Mouse (Mus musculus) CH12.LX (cell line): Measurements from ENCODE around the gene Nf1. TPM values are rescaled to one million over a fixed set of nuclear protein-coding genes. Genes with fewer than 3 reads are reported as not detected.

Experiments
- DNase-seq: peaks from one replicate; pipeline ENCODE4 v3.0.0-alpha.2; 2013; ENCODE audit errors: extremely low read depth
- H3K27ac ChIP-seq: 2 replicates; pipeline ENCODE4 v1.5.1; 2012; ENCODE audit warnings: low read depth, mild to moderate bottlenecking, control low read depth, moderate library complexity; ENCODE audit not compliant: insufficient read depth
- H3K27me3 ChIP-seq: replicated peaks from 2 replicates; pipeline ENCODE3; 2012; ENCODE audit warnings: inconsistent platforms
- H3K36me3 ChIP-seq, 2 experiments: replicated peaks in 1 of 2; 2 replicates each; pipeline versions ENCODE3 to v1.6.1; 2012; ENCODE audit warnings: inconsistent platforms in 1 of 2, low read length in 1 of 2, mild to moderate bottlenecking in 1 of 2, mixed read lengths in 1 of 2, moderate library complexity in 1 of 2; ENCODE audit not compliant: control insufficient read depth in 1 of 2, insufficient read depth in 1 of 2
- H3K4me1 ChIP-seq, 2 experiments: 2 replicates each; pipeline ENCODE4 v1.6.1; 2012; ENCODE audit warnings: inconsistent platforms in 1 of 2, moderate library complexity in 1 of 2; ENCODE audit not compliant: insufficient read depth in 2 of 2, control insufficient read depth in 1 of 2
- H3K4me2 ChIP-seq: 2 replicates; pipeline ENCODE4 v1.6.1; 2012; ENCODE audit warnings: low read depth, mild to moderate bottlenecking, control low read depth; ENCODE audit not compliant: poor library complexity, insufficient read depth, severe bottlenecking
- H3K4me3 ChIP-seq, 3 experiments: fragments of 150-350 bp in 1 of 3; sonication (generic) in 1 of 3; replicated peaks in 1 of 3; 2 replicates each; pipeline versions ENCODE3 to v1.5.1; 2011 to 2012; ENCODE audit warnings: low read depth in 2 of 3, low read length in 2 of 3, mild to moderate bottlenecking in 2 of 3, moderate library complexity in 2 of 3, control low read depth in 1 of 3, improper control_type of control experiment in 1 of 3, inconsistent platforms in 1 of 3, mixed read lengths in 1 of 3; ENCODE audit not compliant: poor library complexity in 1 of 3
- H3K79me2 ChIP-seq: replicated peaks from 2 replicates; pipeline ENCODE4 v1.6.1; 2012; ENCODE audit warnings: mild to moderate bottlenecking, moderate library complexity; ENCODE audit not compliant: control insufficient read depth, poor library complexity, insufficient read depth, severe bottlenecking; ENCODE audit errors: extremely low read depth
- H3K9ac ChIP-seq: 2 replicates; pipeline ENCODE4 v1.6.1; 2012; ENCODE audit warnings: low read depth, mild to moderate bottlenecking, control low read depth, moderate library complexity; ENCODE audit not compliant: insufficient read depth
- H3K9me3 ChIP-seq: replicated peaks from 2 replicates; pipeline ENCODE3; 2012; ENCODE audit warnings: low read length, inconsistent platforms, mixed read lengths
- BHLHE40 ChIP-seq: IDR thresholded peaks from 2 replicates; pipeline ENCODE4 v1.6.1; 2011; ENCODE audit warnings: mild to moderate bottlenecking, low read depth, low read length, improper control_type of control experiment
- E2F4 ChIP-seq: IDR thresholded peaks from 2 replicates; pipeline ENCODE4 v1.6.1; 2011; ENCODE audit warnings: low read depth, low read length, improper control_type of control experiment; ENCODE audit not compliant: insufficient replicate concordance
- ELF1 ChIP-seq: IDR thresholded peaks from 2 replicates; pipeline ENCODE4 v1.6.1; 2014; ENCODE audit warnings: low read depth, mild to moderate bottlenecking, inconsistent platforms, low read length, improper control_type of control experiment
- EP300 ChIP-seq: IDR thresholded peaks from 2 replicates; pipeline ENCODE4 v1.6.1; 2011; ENCODE audit warnings: low read length, improper control_type of control experiment
- ETS1 ChIP-seq: conservative IDR thresholded peaks from 2 replicates; pipeline ENCODE4 v1.6.1; 2012; ENCODE audit warnings: low read depth, mild to moderate bottlenecking, inconsistent platforms, low read length, improper control_type of control experiment, moderate library complexity
- IRF4 ChIP-seq: IDR thresholded peaks from 2 replicates; pipeline ENCODE4 v1.6.1; 2014; ENCODE audit warnings: low read depth, mild to moderate bottlenecking, inconsistent platforms, low read length, improper control_type of control experiment
- MAFK ChIP-seq: IDR thresholded peaks from 2 replicates; pipeline ENCODE4 v1.6.1; 2011; ENCODE audit warnings: low read length, improper control_type of control experiment; ENCODE audit not compliant: insufficient replicate concordance
- MAX ChIP-seq: IDR thresholded peaks from 2 replicates; pipeline ENCODE4 v1.6.1; 2011; ENCODE audit warnings: low read length, improper control_type of control experiment
- MYC ChIP-seq: IDR thresholded peaks from 2 replicates; pipeline ENCODE4 v1.6.1; 2011; ENCODE audit warnings: low read depth, mild to moderate bottlenecking, improper control_type of control experiment, low read length
- PAX5 ChIP-seq: IDR thresholded peaks from 2 replicates; pipeline ENCODE4 v1.6.1; 2012; ENCODE audit warnings: low read length, inconsistent platforms, mixed read lengths
- POLR2AphosphoS2 ChIP-seq: IDR thresholded peaks from 2 replicates; pipeline ENCODE4 v1.6.1; 2011; ENCODE audit warnings: low read depth, low read length, improper control_type of control experiment
- RAD21 ChIP-seq: IDR thresholded peaks from 2 replicates; pipeline ENCODE4 v1.6.1; 2011; ENCODE audit warnings: low read depth, mild to moderate bottlenecking, low read length, improper control_type of control experiment, moderate library complexity
- RCOR1 ChIP-seq: conservative IDR thresholded peaks from 2 replicates; pipeline ENCODE4 v1.6.1; 2012; ENCODE audit warnings: low read depth, mild to moderate bottlenecking, inconsistent platforms, low read length, improper control_type of control experiment
- TCF12 ChIP-seq: IDR thresholded peaks from 2 replicates; pipeline ENCODE4 v1.6.1; 2014; ENCODE audit warnings: low read depth, mild to moderate bottlenecking, inconsistent platforms, low read length, improper control_type of control experiment
- USF2 ChIP-seq: conservative IDR thresholded peaks from 2 replicates; pipeline ENCODE4 v1.6.1; 2011; ENCODE audit warnings: low read depth, low read length, improper control_type of control experiment
- ZKSCAN1 ChIP-seq: IDR thresholded peaks from 2 replicates; pipeline ENCODE4 v1.6.1; 2012; ENCODE audit warnings: low read depth, inconsistent platforms, low read length, improper control_type of control experiment, borderline replicate concordance
- ZNF384 ChIP-seq: IDR thresholded peaks from 2 replicates; pipeline ENCODE4 v1.6.1; 2012; ENCODE audit warnings: low read depth, low read length, improper control_type of control experiment, inconsistent platforms
- dilution Hi-C: fragments of 300-500 bp; cut with MboI; formaldehyde crosslinking; loops from 2 replicates; pipeline ENCODE4 v1.14.3; 2020; ENCODE audit warnings: low sequenced_read_pairs; ENCODE audit not compliant: extremely low pct_unique_long_range_greater_than_20kb, extremely low pct_ligation_motif_present
- in situ Hi-C: fragments of 300-500 bp; cut with MboI; formaldehyde crosslinking; loops from 3 replicates; pipeline ENCODE4 v1.14.3; 2019; ENCODE audit warnings: low sequenced_read_pairs, low pct_ligation_motif_present, low pct_unique_long_range_greater_than_20kb, mixed read lengths
- polyA plus RNA-seq: library from polyadenylated mRNA; unstranded; fragments of >175 nt; gene quantifications from 2 replicates; pipeline ENCODE4 v1.2.1, GENCODE M21; 2012; ENCODE audit warnings: low read depth; ENCODE audit not compliant: insufficient read length
- total RNA-seq, 2 experiments: library from RNA; depleted of rRNA; stranded (reverse); fragments of 300-350 nt in 1 of 2; fragments of >200 nt in 1 of 2; gene quantifications; 2 replicates each; pipeline ENCODE4 v1.2.3; 2012 to 2014

Nf1 gene
- total and polyA plus RNA-seq, 3 experiments, result 7.3 to 19.5 (median 12.4) TPM

DNA sequence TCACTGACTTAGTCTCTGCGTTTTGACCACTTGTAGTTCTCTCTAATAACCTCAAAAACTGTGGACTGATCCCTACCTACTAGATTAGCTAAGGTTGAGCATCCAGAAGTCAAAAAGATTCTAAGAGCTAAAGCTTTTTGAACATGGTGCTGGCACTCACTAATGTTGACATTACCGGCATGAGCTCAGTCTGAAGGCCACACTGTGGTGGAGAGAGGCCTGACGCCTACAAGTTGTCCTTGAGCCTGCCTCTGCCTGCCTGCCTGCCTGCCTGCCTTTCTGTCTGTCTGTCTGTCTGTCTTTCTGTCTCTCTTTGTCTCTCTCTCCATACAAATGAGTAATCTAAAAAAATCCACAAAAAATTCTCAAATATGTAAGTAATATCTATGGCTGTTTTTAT is 118.4 kb downstream of the Nf1 start:
- Histone ChIP-seq H3K9ac (no peak overlapping the region), H3K9me3 (no peaks in the 10 kb centered on the region), H3K27ac (no peak overlapping the region), H3K79me2 (no peaks in the 10 kb centered on the region), H3K27me3 (no peaks in the 10 kb centered on the region), H3K36me3 (peaks cover 18 to 59% of the 10 kb centered on the region in 2 experiments), H3K4me1 (peaks cover 0 to 8% of the 10 kb centered on the region in 2 experiments; a peak in 1 of 4 replicates), H3K4me3 (no peak overlapping the region), H3K4me2 (no peak overlapping the region)
- DNase-seq, result no peak
- no peak for TF ChIP-seq ETS1
- TF ChIP-seq BHLHE40, result no peak
- no peak for TF ChIP-seq ELF1
- TF ChIP-seq EP300, result no peak
- no peak for TF ChIP-seq RCOR1
- no peak for TF ChIP-seq USF2
- TF ChIP-seq TCF12, result no peak
- TF ChIP-seq IRF4, result no peak
- no peak for TF ChIP-seq RAD21
- TF ChIP-seq E2F4, result no peak
- no peak for TF ChIP-seq PAX5
- no peak for TF ChIP-seq MAFK
- no peak for TF ChIP-seq MAX
- TF ChIP-seq MYC, result no peak
- TF ChIP-seq POLR2AphosphoS2, result no peak
- dilution Hi-C loops (no loop called here), in situ Hi-C loops (no loop called here)

DNA sequence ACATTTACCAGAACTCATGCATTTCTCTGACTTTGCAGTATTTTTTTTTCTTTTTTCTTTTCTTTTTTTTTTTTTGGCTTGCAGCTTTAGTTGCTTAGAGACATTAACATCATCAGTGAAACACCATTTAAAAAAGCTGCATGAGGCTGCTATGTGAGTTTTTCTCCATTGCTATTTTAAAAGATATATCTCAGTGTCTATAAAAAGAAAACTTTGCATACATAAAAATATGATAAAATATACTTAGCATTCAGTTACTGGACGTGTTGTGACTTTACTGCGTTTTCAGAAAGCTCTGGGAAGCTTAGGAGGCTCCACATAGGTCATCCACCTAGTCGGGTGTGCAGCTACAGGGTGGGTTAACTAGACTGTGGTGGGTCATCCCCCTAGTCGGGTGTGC is 120.4 kb downstream of the Nf1 start:
- H3K4me2 ChIP-seq, result no peak overlapping the region
- H3K36me3 ChIP-seq, result peaks cover 11 to 56% of the 10 kb centered on the region in 2 experiments
- H3K9me3 ChIP-seq, result no peaks in the 10 kb centered on the region
- H3K4me1 ChIP-seq, result peaks cover 0 to 8% of the 10 kb centered on the region in 2 experiments; a peak in 1 of 4 replicates
- H3K27me3 ChIP-seq, result no peaks in the 10 kb centered on the region
- no peaks in the 10 kb centered on the region for H3K79me2 ChIP-seq
- TF ChIP-seq ZNF384 (0 out of 2 replicates have a peak, but pooled peaks have one; percentile 18), ZKSCAN1 (no peak)
- H3K27ac ChIP-seq, result no peak overlapping the region
- dilution Hi-C loops (no loop called here), in situ Hi-C loops (no loop called here)
- no peak for DNase-seq
- no peak overlapping the region for H3K9ac ChIP-seq
- H3K4me3 ChIP-seq, result no peak overlapping the region
